Mouse (Mus musculus): Measurements from ENCODE around the gene Aifm2.

The Aifm2 gene

DNA sequence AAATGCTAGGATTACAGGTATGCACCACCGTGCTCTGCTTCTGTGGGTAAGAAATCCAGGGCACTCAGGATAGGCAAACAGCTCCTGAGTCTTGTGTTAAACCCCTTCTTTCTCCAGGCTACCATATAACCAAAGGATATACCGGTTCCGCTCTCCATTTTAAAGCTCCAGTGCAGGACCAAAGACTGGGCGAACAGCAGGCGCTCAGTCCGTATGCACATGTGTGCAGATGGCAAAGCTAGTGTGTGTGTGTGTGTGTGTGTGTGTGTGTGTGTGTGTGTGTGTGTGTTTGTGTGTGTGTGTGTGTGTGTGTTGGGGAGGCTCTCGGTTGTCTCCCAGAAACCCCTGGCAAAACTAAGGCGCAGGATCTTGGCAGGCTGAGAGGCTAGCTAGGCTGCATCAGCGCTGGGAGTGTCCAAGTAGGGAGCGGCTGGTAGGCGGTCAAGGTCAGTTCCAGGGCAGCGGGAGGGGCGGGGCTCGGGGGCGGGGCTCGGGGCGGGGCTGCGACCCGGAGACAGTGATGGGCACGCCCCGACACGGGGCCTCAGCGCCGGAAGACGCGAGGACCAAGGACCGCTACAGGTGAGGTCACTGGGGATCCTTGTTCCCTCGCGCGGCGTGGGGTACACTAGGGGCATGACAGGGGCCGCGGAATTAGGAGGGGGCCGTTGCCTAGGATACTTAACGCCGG, at the start of gene Aifm2:
Gene Aifm2, plus strand, starts transcription at position 493 of the 691 bp plus-strand sequence.
- ChIA-PET CTCF (interaction anchor here in 2 of 4 experiments (0.6 to 1.1 kb wide), 8 partner anchors 15 to 547 kb away, joined by 3 to 6 read pairs (median 4); no protein-coding TSS in a partner anchor), POLR2A (interaction anchor here (0.6 to 2.1 kb wide), 16 partner anchors 12 to 467 kb away, joined by 3 to 14 read pairs (median 4); partner anchors contain the start of gene Sar1a (in 1 of the 4))

GRCm38 (mm10) chr10:61665651-61666050, 49.4 kb upstream of the Aifm2 start:
- CTCF ChIA-PET = interaction anchor here in 1 of 4 experiments (0.8 kb wide), 1 partner anchor 14 kb away, joined by 3 read pairs; no protein-coding TSS in a partner anchor
- POLR2A ChIA-PET = interaction anchor here in 3 of 4 experiments (0.6 to 1.4 kb wide), 6 partner anchors 11 to 102 kb away, joined by 3 to 4 read pairs (median 4); partner anchors contain the start of gene Sar1a (in 2 of the 3)

DNA sequence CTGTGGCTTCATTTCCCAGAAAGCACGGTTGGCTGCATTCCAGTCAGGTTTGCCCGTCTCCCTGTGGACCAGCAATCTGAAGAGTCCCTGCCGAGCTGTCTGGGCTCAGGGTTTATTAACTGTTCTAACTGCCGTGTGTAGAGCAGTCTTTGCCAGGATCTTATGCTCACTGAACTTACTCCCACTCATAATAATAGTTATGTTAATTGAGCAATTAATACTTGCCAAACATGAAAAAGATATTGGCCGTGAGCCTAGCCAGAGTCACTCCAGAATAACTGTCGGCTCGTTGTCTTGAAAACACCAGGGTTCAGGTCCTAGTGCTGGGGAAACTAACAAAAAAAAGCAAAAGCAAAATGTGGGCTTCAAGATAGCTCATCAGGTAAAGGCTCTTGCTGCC, 45.8 kb upstream of the Aifm2 start:
- ChIA-PET POLR2A (interaction anchor here (0.6 to 4.5 kb wide), 21 partner anchors 8 to 460 kb away, joined by 3 to 29 read pairs (median 4); partner anchors contain the start of genes Sar1a (in 3 of the 4), Ppa1 (in 2 of the 4), Aifm2 (in 1 of the 4) and Lrrc20 (in 1 of the 4)), CTCF (interaction anchor here (0.6 to 1.3 kb wide), 9 partner anchors 10 to 680 kb away, joined by 3 to 5 read pairs (median 3); partner anchors contain the start of gene Sar1a (in 2 of the 4))

DNA sequence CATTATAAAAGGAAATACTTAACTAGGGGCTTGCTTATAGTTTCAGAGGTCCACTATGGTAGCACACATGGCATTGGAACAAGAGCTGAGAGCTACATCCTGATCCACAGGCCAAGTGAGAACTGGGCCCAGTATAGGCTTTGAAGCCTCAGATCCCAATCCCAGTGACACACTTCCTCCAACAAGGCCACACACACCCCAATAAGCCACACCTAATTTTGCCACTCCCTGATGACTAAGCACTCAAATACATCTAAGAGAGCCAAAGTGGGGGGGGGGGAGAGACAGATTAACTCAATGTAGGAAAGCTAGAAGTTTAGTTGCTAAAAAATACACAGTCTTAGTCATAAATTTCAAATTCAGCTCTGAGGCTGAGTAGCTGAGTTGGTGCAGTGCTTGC, 45.2 kb upstream of the Aifm2 start:
- ChIA-PET CTCF (interaction anchor here (0.6 to 1.2 kb wide), 10 partner anchors 10 to 680 kb away, joined by 3 to 5 read pairs (median 3); partner anchors contain the start of gene Sar1a (in 2 of the 4)), POLR2A (interaction anchor here in 3 of 4 experiments (0.6 to 4.5 kb wide), 22 partner anchors 9 to 875 kb away, joined by 3 to 29 read pairs (median 4); partner anchors contain the start of genes Sar1a (in 3 of the 3), Aifm2 (in 1 of the 3), Lrrc20 (in 1 of the 3) and Ppa1 (in 1 of the 3))

- POLR2A ChIA-PET = interaction anchor here in 3 of 4 experiments (1.0 to 4.5 kb wide), 8 partner anchors 9 to 19 kb away, joined by 3 to 29 read pairs (median 8); partner anchors contain the start of gene Sar1a (in 3 of the 3)
These were observed 44.3 kb upstream of the Aifm2 start for GRCm38 (mm10) chr10:61670758-61671157.

DNA sequence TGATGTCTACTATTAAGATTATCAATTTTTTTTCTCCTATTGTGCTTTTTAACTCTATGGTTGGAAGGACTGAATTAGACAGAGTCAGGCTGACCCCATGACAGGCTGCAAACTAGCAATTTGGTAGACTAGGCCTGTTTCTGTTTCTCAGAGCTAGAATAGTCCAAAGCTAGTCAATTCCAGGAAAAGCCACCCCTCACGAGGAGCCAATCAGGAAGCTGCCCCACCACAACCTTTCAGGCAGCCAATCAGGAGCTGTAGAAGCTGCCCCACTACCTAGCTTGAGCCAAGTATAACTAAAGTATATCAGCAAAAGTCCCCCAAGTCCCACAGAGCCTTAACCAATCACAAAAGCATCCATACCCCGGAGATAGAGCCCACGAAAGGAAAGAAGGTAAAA, 39.1 kb upstream of the Aifm2 start:
- POLR2A ChIA-PET = interaction anchor here in 2 of 4 experiments (0.6 to 2.1 kb wide), 8 partner anchors 10 to 223 kb away, joined by 3 to 8 read pairs (median 3); partner anchors contain the start of gene Ppa1 (in 1 of the 2)
- CTCF ChIA-PET = interaction anchor here in 1 of 4 experiments (0.6 kb wide), 1 partner anchor 199 kb away, joined by 4 read pairs; no protein-coding TSS in a partner anchor

More at GRCm38 (mm10) chr10:61670758-61671157, 44.3 kb upstream of the Aifm2 start:
- CTCF ChIA-PET = interaction anchor here in 1 of 4 experiments (1.2 kb wide), 1 partner anchor 47 kb away, joined by 3 read pairs; no protein-coding TSS in a partner anchor

- ChIA-PET POLR2A (interaction anchor here in 3 of 4 experiments (0.6 to 2.7 kb wide), 43 partner anchors 8 to 404 kb away, joined by 3 to 22 read pairs (median 4); partner anchors contain the start of genes Eif4ebp2 (in 2 of the 3), Lrrc20 (in 2 of the 3), Ppa1 (in 2 of the 3) and Aifm2 (in 1 of the 3)), CTCF (interaction anchor here (0.5 to 1.4 kb wide), 9 partner anchors 9 to 504 kb away, joined by 3 to 4 read pairs (median 3); partner anchors contain the start of gene Tysnd1 (in 1 of the 4))
These were observed 35.5 kb upstream of the Aifm2 start for GRCm38 (mm10) chr10:61679545-61679944.

- CTCF ChIA-PET = interaction anchor here in 3 of 4 experiments (0.9 to 1.4 kb wide), 9 partner anchors 11 to 984 kb away, joined by 3 to 4 read pairs (median 3); partner anchors contain the start of genes Cdh23 (in 1 of the 3) and Tysnd1 (in 1 of the 3)
- POLR2A ChIA-PET = interaction anchor here in 3 of 4 experiments (0.5 to 2.7 kb wide), 50 partner anchors 8 to 652 kb away, joined by 3 to 22 read pairs (median 4); partner anchors contain the start of genes Eif4ebp2 (in 2 of the 3), Lrrc20 (in 2 of the 3), Ppa1 (in 2 of the 3) and Aifm2 (in 1 of the 3)
These were observed 34.8 kb upstream of the Aifm2 start, which contains the start of gene Sar1a for GRCm38 (mm10) chr10:61680015-61680913. TSS of gene Sar1a (plus strand) at chr10:61680299.

- ChIA-PET POLR2A (interaction anchor here in 2 of 4 experiments (1.0 to 2.4 kb wide), 5 partner anchors 9 to 19 kb away, joined by 3 to 7 read pairs (median 4); partner anchors contain the start of gene Sar1a (in 2 of the 2)), CTCF (no interaction called here)
These were observed 25.7 kb upstream of the Aifm2 start for GRCm38 (mm10) chr10:61689405-61689804.

GRCm38 (mm10) chr10:61693563-61693962, 21.5 kb upstream of the Aifm2 start:
- ChIA-PET POLR2A (interaction anchor here in 1 of 4 experiments (1.8 kb wide), 1 partner anchor 14 kb away, joined by 4 read pairs; the partner anchor contains the start of gene Sar1a), CTCF (interaction anchor here in 1 of 4 experiments (0.5 kb wide), 1 partner anchor 274 kb away, joined by 3 read pairs; no protein-coding TSS in a partner anchor)

- ChIA-PET POLR2A (interaction anchor here in 3 of 4 experiments (0.6 to 2.5 kb wide), 4 partner anchors 12 to 278 kb away, joined by 3 to 10 read pairs (median 4); partner anchors contain the start of genes Aifm2 (in 1 of the 3), Nodal (in 1 of the 3) and Sar1a (in 1 of the 3)), CTCF (interaction anchor here in 2 of 4 experiments (0.6 to 0.7 kb wide), 2 partner anchors 15 to 145 kb away, joined by 3 read pairs; partner anchors contain the start of gene Sar1a (in 1 of the 2))
These were observed 20.0 kb upstream of the Aifm2 start, which contains the start of gene Tysnd1 for GRCm38 (mm10) chr10:61694870-61695670. TSS of gene Tysnd1 (plus strand) at chr10:61695514.

GRCm38 (mm10) chr10:61695703-61696559, 19.1 kb upstream of the Aifm2 start:
- POLR2A ChIA-PET = interaction anchor here in 2 of 4 experiments (0.6 to 2.5 kb wide), 4 partner anchors 13 to 278 kb away, joined by 3 to 10 read pairs (median 4); partner anchors contain the start of genes Aifm2 (in 1 of the 2), Nodal (in 1 of the 2) and Sar1a (in 1 of the 2)

DNA sequence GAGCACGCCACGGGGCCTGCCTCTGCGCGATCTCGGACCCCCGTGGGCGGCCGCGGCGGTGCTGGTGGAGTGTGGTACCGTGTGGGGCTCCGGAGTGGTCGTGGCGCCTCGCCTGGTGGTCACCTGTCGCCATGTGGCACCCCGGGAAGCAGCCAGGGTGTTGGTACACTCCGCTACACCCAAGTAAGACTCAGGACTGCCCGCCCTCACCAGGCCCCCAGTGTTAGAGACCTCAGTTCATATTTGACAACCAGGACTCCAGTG, 18.6 kb upstream of the Aifm2 start:
- ChIA-PET POLR2A (interaction anchor here in 2 of 4 experiments (1.1 to 2.5 kb wide), 3 partner anchors 16 to 19 kb away, joined by 5 to 10 read pairs (median 8); partner anchors contain the start of genes Aifm2 (in 2 of the 2) and Sar1a (in 1 of the 2)), CTCF (no interaction called here)

More at GRCm38 (mm10) chr10:61695703-61696559, 19.1 kb upstream of the Aifm2 start:
- CTCF ChIA-PET = no interaction called here

DNA sequence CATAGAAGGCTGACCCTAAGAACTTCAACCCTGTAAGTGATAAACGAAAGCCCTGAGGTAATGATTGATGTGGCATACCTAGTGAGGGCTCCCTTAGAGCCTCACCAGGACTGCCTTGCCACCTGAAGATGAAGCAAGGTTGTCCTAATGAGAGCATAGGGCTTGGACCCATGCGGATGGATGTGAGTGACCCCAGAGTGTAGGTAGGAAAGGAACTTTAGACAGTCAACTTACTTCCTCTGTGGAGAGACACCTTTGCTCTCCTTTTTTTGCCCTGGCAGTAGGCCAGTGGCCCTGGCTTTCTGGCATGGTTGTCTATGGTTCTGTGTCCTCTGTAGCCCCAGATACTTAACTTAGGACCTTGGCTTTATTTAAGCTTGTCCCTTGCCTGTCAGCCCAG, 18.0 kb upstream of the Aifm2 start:
- ChIA-PET CTCF (interaction anchor here in 1 of 4 experiments (1.2 kb wide), 1 partner anchor 221 kb away, joined by 3 read pairs; the partner anchor contains the start of gene Lrrc20), POLR2A (interaction anchor here in 1 of 4 experiments (0.9 to 2.0 kb wide), 2 partner anchors 14 to 18 kb away, joined by 3 to 8 read pairs; partner anchors contain the start of gene Aifm2)

DNA sequence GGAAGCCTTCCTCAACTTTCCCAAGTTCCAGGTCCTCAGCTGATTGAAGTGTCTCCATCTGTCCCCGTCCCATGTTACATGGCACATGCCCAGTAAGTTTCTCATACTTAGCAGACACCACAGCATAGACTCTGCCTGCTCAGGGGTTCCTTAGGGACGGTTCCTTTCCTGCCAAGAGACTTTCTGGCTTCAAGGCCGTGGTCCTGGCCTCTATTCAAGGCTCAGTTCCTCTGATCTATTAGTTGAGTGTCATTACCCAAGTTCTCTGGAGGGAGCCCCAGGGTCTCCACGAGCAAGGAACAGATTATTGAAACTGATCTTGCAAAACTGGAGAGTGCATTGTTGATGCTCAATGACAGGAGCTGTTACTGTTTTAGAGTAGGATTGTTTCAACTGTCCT, 10.4 kb upstream of the Aifm2 start:
- ChIA-PET CTCF (no interaction called here), POLR2A (interaction anchor here in 1 of 4 experiments (0.7 to 3.5 kb wide), 2 partner anchors 10 to 391 kb away, joined by 3 to 14 read pairs; partner anchors contain the start of gene Aifm2)
